Comparison of ENCODE assay signal across 12 mouse cellular contexts in genomic region chr16:44660996-44661876, GRCm38 (mm10).
DNase-seq lines count a peak whose midpoint lies in the region; ATAC-seq lines count a peak whose summit lies in the region.
"Had no signal": no experiment of that assay in that cellular context is flagged by ENCODE, and none has a peak within 500 bp of the region (broad histone marks: within the 10 kb centered on the region; RNA-seq: fewer than 3 reads in every experiment).

No protein-coding gene starts in this region.

- H3K4me2 ChIP-seq in embryonic facial prominence, embryonic 11.5 days (ENCODE audit: low read depth, low read length) = no peak overlapping the region
- H3K4me2 ChIP-seq in forebrain, embryonic 14.5 days (ENCODE audit: low read length) = no peak overlapping the region
- H3K4me2 ChIP-seq in limb, embryonic 13.5 days (replicated peaks) = no peak overlapping the region
- no peak overlapping the region for H3K4me2 ChIP-seq in neural tube, embryonic 14.5 days (ENCODE audit: low read depth, low read length)

- peak; percentile 68 for ATAC-seq in embryonic facial prominence, embryonic 11.5 days (replicated peaks; ENCODE audit: insufficient number of reproducible peaks, low FRiP score, low TSS enrichment, low read depth)
- ATAC-seq in forebrain, embryonic 14.5 days = peak; percentile 85
- peak; percentile 4; the same call in 1 of the 2 replicates for ATAC-seq in limb, embryonic 13.5 days (ENCODE audit: low FRiP score, low read depth)
- ATAC-seq in neural tube, embryonic 14.5 days (ENCODE audit: low read depth) = peak; percentile 70; the same call in 1 of the 2 replicates
- ATAC-seq in erythroid progenitor cell, adult 5-6 weeks (replicated peaks; ENCODE audit: low FRiP score, poor library complexity, severe bottlenecking) = no peak
- ATAC-seq: activated CD4-positive, CD25-positive, alpha-beta regulatory T cell, adult 4 months had no signal

- H3K27ac ChIP-seq in embryonic facial prominence, embryonic 11.5 days (replicated peaks; ENCODE audit: low read depth, low read length) = no peak overlapping the region
- peak overlapping the region; percentile 76 for H3K27ac ChIP-seq in forebrain, embryonic 14.5 days (ENCODE audit: low read depth, low read length)
- peak overlapping the region; percentile 61; the same call in 1 of the 2 replicates for H3K27ac ChIP-seq in limb, embryonic 13.5 days
- H3K27ac ChIP-seq in neural tube, embryonic 14.5 days (ENCODE audit: low read depth, low read length) = no peak overlapping the region
- H3K27ac ChIP-seq: kidney, postnatal 0 days had no signal

- WGBS in embryonic facial prominence, embryonic 11.5 days = 40% methylated on average over 4 of the region's 4 CpGs
- WGBS in forebrain, embryonic 14.5 days = 2% methylated on average over 4 of the region's 4 CpGs
- 54% methylated on average over 4 of the region's 4 CpGs for WGBS in limb, embryonic 13.5 days
- WGBS in neural tube, embryonic 14.5 days = 19% methylated on average over 4 of the region's 4 CpGs

- H3K27me3 ChIP-seq in embryonic facial prominence, embryonic 11.5 days (ENCODE audit: control insufficient read depth, insufficient read depth, low read length) = no peaks in the 10 kb centered on the region
- no peaks in the 10 kb centered on the region for H3K27me3 ChIP-seq in forebrain, embryonic 14.5 days (replicated peaks; ENCODE audit: control insufficient read depth, insufficient read depth, low read length)
- H3K27me3 ChIP-seq in limb, embryonic 13.5 days = no peaks in the 10 kb centered on the region
- no peaks in the 10 kb centered on the region for H3K27me3 ChIP-seq in neural tube, embryonic 14.5 days (ENCODE audit: control insufficient read depth, insufficient read depth, low read length)

- no peak overlapping the region for H3K9ac ChIP-seq in embryonic facial prominence, embryonic 11.5 days (replicated peaks; ENCODE audit: low read length)
- H3K9ac ChIP-seq in forebrain, embryonic 14.5 days (ENCODE audit: low read length) = no peak overlapping the region; the same call in 1 of the 2 replicates
- no peak overlapping the region for H3K9ac ChIP-seq in limb, embryonic 13.5 days
- H3K9ac ChIP-seq in neural tube, embryonic 14.5 days (replicated peaks; ENCODE audit: low read depth, low read length) = no peak overlapping the region

- no peaks in the 10 kb centered on the region for H3K36me3 ChIP-seq in embryonic facial prominence, embryonic 11.5 days (replicated peaks; ENCODE audit: control insufficient read depth, insufficient read depth, low read depth, low read length)
- H3K36me3 ChIP-seq in forebrain, embryonic 14.5 days (ENCODE audit: control insufficient read depth, insufficient read depth, low read length) = no peaks in the 10 kb centered on the region
- peaks cover 2% of the 10 kb centered on the region; the same call in 1 of the 2 replicates for H3K36me3 ChIP-seq in limb, embryonic 13.5 days
- no peaks in the 10 kb centered on the region for H3K36me3 ChIP-seq in neural tube, embryonic 14.5 days (ENCODE audit: control insufficient read depth, insufficient read depth, low read length)

- no peaks in the 10 kb centered on the region for H3K9me3 ChIP-seq in embryonic facial prominence, embryonic 11.5 days (replicated peaks; ENCODE audit: control insufficient read depth, low read length)
- H3K9me3 ChIP-seq in forebrain, embryonic 14.5 days (replicated peaks; ENCODE audit: control insufficient read depth, low read length) = no peaks in the 10 kb centered on the region
- peaks cover under 1% of the 10 kb centered on the region; the same call in 1 of the 2 replicates for H3K9me3 ChIP-seq in limb, embryonic 13.5 days
- H3K9me3 ChIP-seq in neural tube, embryonic 14.5 days (ENCODE audit: control insufficient read depth, low read length) = no peaks in the 10 kb centered on the region

- peak; percentile 52 for DNase-seq in embryonic facial prominence, embryonic 11.5 days (ENCODE audit: low spot score)
- peak; percentile 92 for DNase-seq in forebrain, embryonic 14.5 days (ENCODE audit: low spot score)
- no peak for DNase-seq in adrenal gland, postnatal 36 days
- DNase-seq in layer of hippocampus, adult 8-10 months (ENCODE audit: low spot score in 2 of 2) = no peak
- DNase-seq: heart, postnatal 36 days; lung, postnatal 10 days; thymus, postnatal 25 days had no signal

- H3K4me3 ChIP-seq in embryonic facial prominence, embryonic 11.5 days (ENCODE audit: low read depth, low read length) = no peak overlapping the region
- H3K4me3 ChIP-seq in forebrain, embryonic 14.5 days (ENCODE audit: low read depth, low read length) = no peak overlapping the region
- H3K4me3 ChIP-seq in limb, embryonic 13.5 days = no peak overlapping the region
- H3K4me3 ChIP-seq in neural tube, embryonic 14.5 days (ENCODE audit: low read depth, low read length) = no peak overlapping the region

- H3K4me1 ChIP-seq in embryonic facial prominence, embryonic 11.5 days (ENCODE audit: control insufficient read depth, insufficient read depth, low read length) = no peaks in the 10 kb centered on the region; the same call in 1 of the 2 replicates
- peaks cover 33% of the 10 kb centered on the region for H3K4me1 ChIP-seq in forebrain, embryonic 14.5 days (ENCODE audit: control insufficient read depth, insufficient read depth, low read length)
- H3K4me1 ChIP-seq in limb, embryonic 13.5 days = peaks cover 52% of the 10 kb centered on the region
- H3K4me1 ChIP-seq in neural tube, embryonic 14.5 days (ENCODE audit: control insufficient read depth, insufficient read depth, low read length) = peaks cover 3% of the 10 kb centered on the region; the same call in 1 of the 2 replicates

Comparison
In these comparisons a context has a peak if more than half of its experiments do, and no peak if none do; other contexts are left out.
1. DNase-seq: peak in embryonic facial prominence, embryonic 11.5 days (single experiment) and forebrain, embryonic 14.5 days (single experiment); none in adrenal gland, postnatal 36 days (0 of 2) and layer of hippocampus, adult 8-10 months (0 of 2).
2. H3K27ac ChIP-seq: peak in forebrain, embryonic 14.5 days (single experiment) and limb, embryonic 13.5 days (single experiment); none in embryonic facial prominence, embryonic 11.5 days (single experiment) and neural tube, embryonic 14.5 days (single experiment).